Mouse (Mus musculus) liver, embryonic 14.5 days (tissue): ENCODE data around the gene Elmo1.

Experiments used
- CTCF ChIP-seq: IDR thresholded peaks from 2 replicates; pipeline ENCODE4 v1.5.1; 2016; ENCODE audit warnings: antibody characterized with exemption, low read depth, control low read depth
- EP300 ChIP-seq: IDR thresholded peaks from 2 replicates; pipeline ENCODE4 v1.6.1; 2016; ENCODE audit warnings: antibody characterized with exemption, low read depth

DNA sequence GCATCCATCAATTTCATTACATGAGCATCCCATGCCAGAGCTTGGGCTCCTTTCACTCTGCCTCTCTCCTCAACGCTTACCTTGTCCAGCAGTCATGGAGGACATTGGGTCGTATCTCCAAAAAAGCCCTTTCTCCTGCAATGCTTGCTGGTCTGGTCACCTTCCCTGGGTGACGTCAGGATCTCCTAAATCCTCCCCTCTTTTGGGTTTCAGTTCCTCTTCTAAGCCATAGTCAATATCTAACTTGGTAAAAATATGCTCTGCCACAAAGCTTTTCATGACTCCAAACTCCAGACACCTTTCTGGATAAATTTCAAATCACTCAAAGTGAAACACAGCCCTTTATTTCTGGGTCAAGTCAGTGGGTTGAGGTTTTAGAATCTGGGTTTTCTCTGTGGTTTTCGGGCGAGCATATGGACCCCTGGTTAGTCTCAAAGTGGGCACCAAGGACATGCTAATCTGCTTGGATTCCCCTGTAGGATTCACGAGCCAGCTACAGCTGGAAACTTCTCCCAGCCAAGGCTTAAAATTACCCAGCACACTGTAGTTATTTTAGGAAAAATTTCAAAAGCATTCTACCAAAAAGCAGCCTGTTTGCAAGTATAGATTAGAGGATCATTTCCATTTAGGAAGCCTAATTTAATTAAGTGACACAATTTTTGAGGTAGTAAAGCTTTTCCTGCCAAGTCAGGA lies 403.8 kb downstream of the Elmo1 start:
- TF ChIP-seq CTCF (no peak), EP300 (no peak)
